Mouse (Mus musculus) ES-Bruce4 (cell line): ENCODE data around the gene Tgfb1. TPM values are rescaled to one million over a fixed set of nuclear protein-coding genes. Genes with fewer than 3 reads are reported as not detected.
A peak's percentile ranks its signal among the peaks of the same experiment; 100 is the strongest.

Experiments used
- H3K27ac ChIP-seq: 2 replicates; pipeline ENCODE4 v1.5.1; 2012; ENCODE audit warnings: low read length, inconsistent platforms; ENCODE audit not compliant: insufficient read depth
- H3K27me3 ChIP-seq: 2 replicates; pipeline ENCODE4 v1.6.1; 2012; ENCODE audit warnings: mild to moderate bottlenecking, low read length, inconsistent platforms; ENCODE audit not compliant: control insufficient read depth, poor library complexity, insufficient read depth, severe bottlenecking
- H3K36me3 ChIP-seq: 2 replicates; pipeline ENCODE4 v1.6.1; 2012; ENCODE audit warnings: inconsistent platforms, mild to moderate bottlenecking, low read length, moderate library complexity; ENCODE audit not compliant: control insufficient read depth, poor library complexity, insufficient read depth, severe bottlenecking
- H3K4me1 ChIP-seq: one replicate; pipeline ENCODE4 v1.8.1; 2011; ENCODE audit warnings: low read length; ENCODE audit not compliant: control insufficient read depth, insufficient read depth
- H3K4me3 ChIP-seq: 2 replicates; pipeline ENCODE4 v1.5.1; 2011; ENCODE audit warnings: low read depth, mild to moderate bottlenecking, low read length
- H3K9ac ChIP-seq: 2 replicates; pipeline ENCODE4 v1.6.1; 2012; ENCODE audit warnings: low read depth, mild to moderate bottlenecking, inconsistent platforms; ENCODE audit not compliant: poor library complexity, severe bottlenecking
- H3K9me3 ChIP-seq: replicated peaks from 2 replicates; pipeline ENCODE4 v1.6.1; 2012; ENCODE audit warnings: mild to moderate bottlenecking, low read length, inconsistent platforms; ENCODE audit not compliant: control insufficient read depth, poor library complexity, insufficient read depth, severe bottlenecking
- CTCF ChIP-seq: IDR thresholded peaks from one replicate; pipeline ENCODE4 v1.8.1; 2011; ENCODE audit warnings: low read depth, low read length
- EP300 ChIP-seq: IDR thresholded peaks from 2 replicates; pipeline ENCODE4 v1.6.1; 2011; ENCODE audit warnings: low read depth, low read length; ENCODE audit not compliant: insufficient read depth
- POLR2A ChIP-seq: IDR thresholded peaks from one replicate; pipeline ENCODE4 v1.8.1; 2011; ENCODE audit warnings: low read length; ENCODE audit not compliant: insufficient read depth
- polyA plus RNA-seq: library from polyadenylated mRNA; stranded (reverse); fragments of >200 nt; gene quantifications from 2 replicates; pipeline ENCODE4 v1.2.4, GENCODE M21; 2011; ENCODE audit warnings: low read depth; ENCODE audit not compliant: missing spikeins, insufficient read depth, insufficient read length

Tgfb1 gene
- polyA plus RNA-seq, 1 experiment: 25.6 TPM

GRCm38 (mm10) chr7:25672442-25672841, 14.4 kb upstream of the Tgfb1 start:
- Histone ChIP-seq H3K27ac (no peak overlapping the region), H3K9ac (no peak overlapping the region), H3K9me3 (no peaks in the 10 kb centered on the region), H3K4me1 (peaks cover 6% of the 10 kb centered on the region), H3K27me3 (no peaks in the 10 kb centered on the region; the same call in 1 of the 2 replicates), H3K36me3 (peaks cover 4% of the 10 kb centered on the region; the same call in 1 of the 2 replicates), H3K4me3 (no peak overlapping the region)
- TF ChIP-seq POLR2A: no peak
- peak; percentile 58 for TF ChIP-seq CTCF
- no peak for TF ChIP-seq EP300

DNA sequence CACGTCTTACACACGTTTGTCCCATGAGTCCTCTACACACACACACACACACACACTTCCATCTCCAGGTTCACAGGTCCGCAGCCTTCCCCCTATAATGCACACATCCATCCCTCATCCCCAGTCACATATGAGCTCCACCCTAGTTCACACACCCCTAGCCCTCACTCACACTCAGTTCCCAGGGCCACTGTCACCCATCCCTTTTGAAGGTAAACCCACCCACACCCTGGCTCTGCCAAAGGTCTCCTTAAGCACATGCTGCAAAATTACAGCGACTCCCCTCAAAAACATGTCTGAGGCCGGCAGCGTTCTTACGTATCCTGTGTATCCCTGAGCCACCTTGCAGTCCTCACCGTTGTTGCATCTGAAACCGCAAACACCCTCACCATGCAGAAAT, 12.5 kb upstream of the Tgfb1 start:
- peak overlapping the region; percentile 60 for H3K4me3 ChIP-seq
- no peak for TF ChIP-seq EP300
- no peak for TF ChIP-seq CTCF
- no peak for TF ChIP-seq POLR2A
- no peaks in the 10 kb centered on the region for H3K9me3 ChIP-seq
- H3K27me3 ChIP-seq: no peaks in the 10 kb centered on the region; the same call in 1 of the 2 replicates
- H3K4me1 ChIP-seq: peaks cover 5% of the 10 kb centered on the region
- H3K9ac ChIP-seq: peak overlapping the region; percentile 60
- H3K36me3 ChIP-seq: peaks cover 4% of the 10 kb centered on the region; the same call in 1 of the 2 replicates
- H3K27ac ChIP-seq: no peak overlapping the region

- Histone ChIP-seq H3K4me1 (peaks cover 4% of the 10 kb centered on the region), H3K9me3 (no peaks in the 10 kb centered on the region), H3K9ac (peak within 1 kb of the TSS; percentile 60), H3K36me3 (peaks cover 4% of the 10 kb centered on the region; the same call in 1 of the 2 replicates), H3K27me3 (no peaks in the 10 kb centered on the region; the same call in 1 of the 2 replicates), H3K4me3 (peak within 1 kb of the TSS; percentile 60), H3K27ac (no peak within 1 kb of the TSS)
- no peak for TF ChIP-seq CTCF
- TF ChIP-seq EP300: no peak
- no peak for TF ChIP-seq POLR2A
Measured at GRCm38 (mm10) chr7:25674719-25675300, 12.0 kb upstream of the Tgfb1 start, which contains the start of gene Tmem91. Gene Tmem91, minus strand, starts transcription at chr7:25675166.

DNA sequence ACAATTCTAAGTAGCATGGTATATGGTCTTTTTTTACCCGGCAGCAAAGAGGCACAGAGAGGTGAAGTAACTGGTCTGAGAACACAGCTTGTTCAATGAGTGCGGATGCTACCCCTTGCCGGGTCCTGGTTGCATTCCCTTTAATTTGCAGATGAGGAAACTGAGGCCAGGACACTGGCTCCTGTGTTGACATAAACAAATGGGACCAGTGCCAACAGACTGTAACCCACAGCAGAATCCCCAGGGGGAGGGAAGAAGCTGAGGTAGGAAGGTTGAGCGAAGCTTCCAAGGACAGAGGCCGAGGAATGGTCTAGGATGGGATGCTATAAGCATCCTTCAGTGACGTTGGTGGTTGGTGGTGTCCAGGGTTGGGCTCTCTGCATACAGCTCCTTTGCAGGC, 11.4 kb upstream of the Tgfb1 start:
- Histone ChIP-seq H3K4me3 (no peak overlapping the region), H3K36me3 (peaks cover 4% of the 10 kb centered on the region; the same call in 1 of the 2 replicates), H3K4me1 (peaks cover 4% of the 10 kb centered on the region), H3K9me3 (no peaks in the 10 kb centered on the region), H3K27me3 (no peaks in the 10 kb centered on the region; the same call in 1 of the 2 replicates), H3K9ac (peak overlapping the region; percentile 60; the same call in 1 of the 2 replicates), H3K27ac (no peak overlapping the region)
- TF ChIP-seq POLR2A (no peak), EP300 (no peak), CTCF (no peak)

GRCm38 (mm10) chr7:25676085-25676781, 10.6 kb upstream of the Tgfb1 start:
- no peak overlapping the region for H3K27ac ChIP-seq
- H3K4me1 ChIP-seq: peaks cover 3% of the 10 kb centered on the region
- H3K36me3 ChIP-seq: no peaks in the 10 kb centered on the region
- no peaks in the 10 kb centered on the region for H3K9me3 ChIP-seq
- no peak overlapping the region for H3K4me3 ChIP-seq
- no peak for TF ChIP-seq CTCF
- no peak for TF ChIP-seq POLR2A
- TF ChIP-seq EP300: no peak
- H3K27me3 ChIP-seq: no peaks in the 10 kb centered on the region; the same call in 1 of the 2 replicates
- no peak overlapping the region for H3K9ac ChIP-seq

GRCm38 (mm10) chr7:25677013-25677412, 9.8 kb upstream of the Tgfb1 start:
- Histone ChIP-seq H3K36me3 (no peaks in the 10 kb centered on the region), H3K4me3 (no peak overlapping the region), H3K9ac (no peak overlapping the region), H3K27ac (no peak overlapping the region), H3K27me3 (no peaks in the 10 kb centered on the region; the same call in 1 of the 2 replicates), H3K9me3 (no peaks in the 10 kb centered on the region), H3K4me1 (peaks cover 2% of the 10 kb centered on the region)
- TF ChIP-seq POLR2A (no peak), CTCF (no peak), EP300 (no peak)
